Mouse (Mus musculus) hindbrain, embryonic 16.5 days (tissue): ENCODE measurements at regions not wholly inside any gene's neighbourhood (a gene's known extent, or its start where the extent isn't known, plus 50 kb on each side); places are given as distances from the start of the nearest gene placed in this dataset.

ENCODE experiments used
- ATAC-seq: fragments of 200-750 bp; cut with Nextera tagmentation; 2 replicates; pipeline ENCODE4 v1.8.0; 2017; ENCODE audit warnings: moderate TSS enrichment, moderate library complexity
- H3K27ac ChIP-seq: fragments of 300-500 bp; sonication (generic); 2 replicates; pipeline ENCODE4 v1.5.1; 2014; ENCODE audit warnings: low read depth, mild to moderate bottlenecking, control low read depth, low read length, moderate library complexity
- H3K27me3 ChIP-seq: fragments of 300-500 bp; sonication (generic); replicated peaks from 2 replicates; pipeline ENCODE4 v1.6.1; 2014; ENCODE audit warnings: low read length; ENCODE audit not compliant: control insufficient read depth, insufficient read depth
- H3K36me3 ChIP-seq: fragments of 300-500 bp; sonication (generic); 2 replicates; pipeline ENCODE4 v1.6.1; 2014; ENCODE audit warnings: mild to moderate bottlenecking, low read length, moderate library complexity, mixed read lengths; ENCODE audit not compliant: control insufficient read depth, insufficient read depth
- H3K4me1 ChIP-seq: fragments of 300-500 bp; sonication (generic); 2 replicates; pipeline ENCODE4 v1.6.1; 2014; ENCODE audit warnings: low read depth, low read length; ENCODE audit not compliant: control insufficient read depth, insufficient read depth
- H3K4me2 ChIP-seq: fragments of 300-500 bp; sonication (generic); 2 replicates; pipeline ENCODE4 v1.6.1; 2014; ENCODE audit warnings: mild to moderate bottlenecking, low read length, control low read depth, moderate library complexity
- H3K4me3 ChIP-seq: fragments of 300-500 bp; sonication (generic); 2 replicates; pipeline ENCODE4 v1.5.1; 2014; ENCODE audit warnings: mild to moderate bottlenecking, low read length, control low read depth, moderate library complexity
- H3K9ac ChIP-seq: fragments of 300-500 bp; sonication (generic); 2 replicates; pipeline ENCODE4 v1.6.1; 2014; ENCODE audit warnings: low read depth, mild to moderate bottlenecking, control low read depth, low read length, moderate library complexity
- H3K9me3 ChIP-seq: fragments of 300-500 bp; sonication (generic); 2 replicates; pipeline ENCODE4 v1.6.1; 2014; ENCODE audit warnings: mild to moderate bottlenecking, low read length, moderate library complexity; ENCODE audit not compliant: control insufficient read depth
- WGBS: fragments of 180-500 bp; shearing (Covaris S2); extraction: QIAGEN DNeasy Blood & Tissue Kit; methylation state at CpG from one replicate; pipeline ENCODE4 v1.1.7; 2014; 5-methylcytosine and 5-hydroxymethylcytosine counted together

GRCm38 (mm10) chr8:92555631-92556030 lies 118.5 kb upstream of the Irx6 start:
- H3K4me1 ChIP-seq: peaks cover 8% of the 10 kb centered on the region
- 34% methylated on average over 7 of the region's 7 CpGs for WGBS
- no peak overlapping the region for H3K27ac ChIP-seq
- no peak for ATAC-seq
- H3K36me3 ChIP-seq: no peaks in the 10 kb centered on the region
- no peaks in the 10 kb centered on the region for H3K9me3 ChIP-seq
- no peak overlapping the region for H3K4me3 ChIP-seq
- H3K9ac ChIP-seq: no peak overlapping the region
- H3K4me2 ChIP-seq: no peak overlapping the region
- H3K27me3 ChIP-seq: no peaks in the 10 kb centered on the region

GRCm38 (mm10) chr8:92562471-92562870 lies 111.6 kb upstream of the Irx6 start:
- Histone ChIP-seq H3K27ac (no peak overlapping the region), H3K9me3 (no peaks in the 10 kb centered on the region), H3K27me3 (no peaks in the 10 kb centered on the region), H3K4me2 (no peak overlapping the region), H3K4me1 (no peaks in the 10 kb centered on the region), H3K36me3 (no peaks in the 10 kb centered on the region), H3K4me3 (no peak overlapping the region), H3K9ac (no peak overlapping the region)
- WGBS: 70% methylated on average over 5 of the region's 5 CpGs
- no peak for ATAC-seq

GRCm38 (mm10) chr8:92562962-92563361 lies 111.1 kb upstream of the Irx6 start:
- no peak overlapping the region for H3K4me3 ChIP-seq
- H3K9ac ChIP-seq: no peak overlapping the region
- no peaks in the 10 kb centered on the region for H3K9me3 ChIP-seq
- no peaks in the 10 kb centered on the region for H3K27me3 ChIP-seq
- H3K27ac ChIP-seq: no peak overlapping the region
- no peak overlapping the region for H3K4me2 ChIP-seq
- ATAC-seq: no peak
- no peaks in the 10 kb centered on the region for H3K36me3 ChIP-seq
- H3K4me1 ChIP-seq: no peaks in the 10 kb centered on the region
- WGBS: 54% methylated on average over 5 of the region's 5 CpGs

GRCm38 (mm10) chr8:92569650-92570049 lies 104.4 kb upstream of the Irx6 start:
- Histone ChIP-seq H3K4me2 (no peak overlapping the region), H3K36me3 (no peaks in the 10 kb centered on the region), H3K9me3 (no peaks in the 10 kb centered on the region), H3K9ac (no peak overlapping the region), H3K4me1 (no peaks in the 10 kb centered on the region), H3K27ac (no peak overlapping the region), H3K4me3 (no peak overlapping the region), H3K27me3 (no peaks in the 10 kb centered on the region)
- ATAC-seq: peak; percentile 45; the same call in 1 of the 2 replicates
- WGBS: 44% methylated on average over 10 of the region's 10 CpGs

- ATAC-seq: no peak
- no peak overlapping the region for H3K4me3 ChIP-seq
- H3K27me3 ChIP-seq: no peaks in the 10 kb centered on the region
- WGBS: 83% methylated on average over 2 of the region's 2 CpGs
- H3K9me3 ChIP-seq: peaks cover 3% of the 10 kb centered on the region; the same call in 1 of the 2 replicates
- no peaks in the 10 kb centered on the region for H3K36me3 ChIP-seq
- no peak overlapping the region for H3K27ac ChIP-seq
- H3K9ac ChIP-seq: no peak overlapping the region
- H3K4me1 ChIP-seq: no peaks in the 10 kb centered on the region
- no peak overlapping the region for H3K4me2 ChIP-seq
Observed at GRCm38 (mm10) chr8:92579446-92579845, 94.6 kb upstream of the Irx6 start.

GRCm38 (mm10) chr8:92581051-92581450 lies 93.0 kb upstream of the Irx6 start:
- Histone ChIP-seq H3K4me2 (no peak overlapping the region), H3K9ac (no peak overlapping the region), H3K4me1 (no peaks in the 10 kb centered on the region), H3K36me3 (no peaks in the 10 kb centered on the region), H3K4me3 (no peak overlapping the region), H3K27ac (no peak overlapping the region), H3K27me3 (no peaks in the 10 kb centered on the region), H3K9me3 (no peaks in the 10 kb centered on the region)
- 75% methylated on average over 2 of the region's 2 CpGs for WGBS
- ATAC-seq: no peak

GRCm38 (mm10) chr8:92600766-92601165 lies 73.3 kb upstream of the Irx6 start:
- no peaks in the 10 kb centered on the region for H3K27me3 ChIP-seq
- H3K9me3 ChIP-seq: no peaks in the 10 kb centered on the region
- H3K27ac ChIP-seq: no peak overlapping the region
- no peak overlapping the region for H3K4me2 ChIP-seq
- H3K4me1 ChIP-seq: no peaks in the 10 kb centered on the region
- H3K36me3 ChIP-seq: no peaks in the 10 kb centered on the region
- no peak overlapping the region for H3K4me3 ChIP-seq
- H3K9ac ChIP-seq: no peak overlapping the region
- 92% methylated on average over 3 of the region's 3 CpGs for WGBS
- ATAC-seq: no peak

GRCm38 (mm10) chr8:92602973-92603372 lies 71.1 kb upstream of the Irx6 start:
- H3K4me2 ChIP-seq: no peak overlapping the region
- H3K4me3 ChIP-seq: no peak overlapping the region
- no peaks in the 10 kb centered on the region for H3K36me3 ChIP-seq
- H3K9ac ChIP-seq: no peak overlapping the region
- H3K4me1 ChIP-seq: no peaks in the 10 kb centered on the region
- 82% methylated on average over 7 of the region's 7 CpGs for WGBS
- no peaks in the 10 kb centered on the region for H3K27me3 ChIP-seq
- no peak overlapping the region for H3K27ac ChIP-seq
- no peaks in the 10 kb centered on the region for H3K9me3 ChIP-seq
- ATAC-seq: no peak

GRCm38 (mm10) chr8:92605631-92606030 lies 68.5 kb upstream of the Irx6 start:
- ATAC-seq: no peak
- 88% methylated on average over 5 of the region's 5 CpGs for WGBS
- no peaks in the 10 kb centered on the region for H3K27me3 ChIP-seq
- H3K27ac ChIP-seq: no peak overlapping the region
- no peaks in the 10 kb centered on the region; the same call in 1 of the 2 replicates for H3K4me1 ChIP-seq
- H3K36me3 ChIP-seq: no peaks in the 10 kb centered on the region
- no peak overlapping the region for H3K9ac ChIP-seq
- no peak overlapping the region for H3K4me3 ChIP-seq
- H3K4me2 ChIP-seq: no peak overlapping the region
- H3K9me3 ChIP-seq: no peaks in the 10 kb centered on the region

GRCm38 (mm10) chr8:92607604-92608003 lies 66.5 kb upstream of the Irx6 start:
- Histone ChIP-seq H3K4me1 (no peaks in the 10 kb centered on the region; the same call in 1 of the 2 replicates), H3K27ac (no peak overlapping the region), H3K4me2 (no peak overlapping the region), H3K9ac (no peak overlapping the region), H3K27me3 (no peaks in the 10 kb centered on the region), H3K36me3 (no peaks in the 10 kb centered on the region), H3K9me3 (no peaks in the 10 kb centered on the region), H3K4me3 (no peak overlapping the region)
- WGBS: 79% methylated on average over 6 of the region's 6 CpGs
- ATAC-seq: no peak
